Mouse (Mus musculus): Measurements from ENCODE around the gene Tfb1m. TPM values are rescaled to one million over a fixed set of nuclear protein-coding genes. Genes with fewer than 3 reads are reported as not detected.

Gene Tfb1m
- polyA plus RNA-seq, 1 experiment from 2014 or later, result 21.1 TPM

Other genes with a start within 250 kb of the Tfb1m start
- gene Tiam2, start 231.2 kb downstream of the Tfb1m start, polyA plus RNA-seq (2014; fragmentation: Nextera tagmentation; extraction: Ambion mirVana), result 6.6 and 7.4 TPM in 2 replicates
- not detected in 2 replicates for gene Cldn20, start 25.2 kb downstream of the Tfb1m start, polyA plus RNA-seq (2014; fragmentation: Nextera tagmentation; extraction: Ambion mirVana)
- gene Nox3, start 138.5 kb upstream of the Tfb1m start, polyA plus RNA-seq (2014; fragmentation: Nextera tagmentation; extraction: Ambion mirVana), result not detected in 2 replicates